Mouse (Mus musculus) liver, adult 2 months (tissue): ENCODE data around the gene 4930535I16Rik. TPM values are rescaled to one million over a fixed set of nuclear protein-coding genes. Genes with fewer than 3 reads are reported as not detected.
"Not testable (repeated sequence)": the region's sequence is repeated elsewhere in the genome, so short reads cannot be mapped to it uniquely, and the experiment has no call there.

ENCODE experiments used
- DNase-seq: peaks from one replicate; pipeline ENCODE4 v3.0.0-alpha.2; 2011; ENCODE audit warnings: low read depth, low spot score; ENCODE audit errors: extremely low read depth
- H3K27ac ChIP-seq: fragments of 200-500 bp; replicated peaks from 2 replicates; pipeline ENCODE4 v1.5.1; 2012; ENCODE audit warnings: low read depth, mild to moderate bottlenecking, control low read depth, inconsistent platforms, low read length; ENCODE audit not compliant: insufficient read depth
- H3K27me3 ChIP-seq: fragments of 200-500 bp; 2 replicates; pipeline ENCODE4 v1.6.1; 2012; ENCODE audit warnings: mild to moderate bottlenecking, moderate library complexity, low read length, inconsistent platforms; ENCODE audit not compliant: control insufficient read depth, insufficient read depth
- H3K36me3 ChIP-seq: fragments of 200-500 bp; 2 replicates; pipeline ENCODE4 v1.6.1; 2012; ENCODE audit warnings: low read length, inconsistent platforms; ENCODE audit not compliant: control insufficient read depth, insufficient read depth
- H3K4me1 ChIP-seq: fragments of 200-500 bp; 2 replicates; pipeline ENCODE4 v1.6.1; 2011; ENCODE audit warnings: low read length; ENCODE audit not compliant: control insufficient read depth, insufficient read depth
- H3K4me3 ChIP-seq: fragments of 200-500 bp; 2 replicates; pipeline ENCODE4 v1.5.1; 2011; ENCODE audit warnings: low read depth, mild to moderate bottlenecking, control low read depth, low read length, moderate library complexity; ENCODE audit not compliant: insufficient read depth
- H3K79me2 ChIP-seq: fragments of 200-500 bp; 2 replicates; pipeline ENCODE4 v1.6.1; 2012; ENCODE audit warnings: inconsistent platforms, mild to moderate bottlenecking, low read length, moderate library complexity; ENCODE audit not compliant: control insufficient read depth, insufficient read depth
- H3K9ac ChIP-seq: fragments of 200-500 bp; 2 replicates; pipeline ENCODE4 v1.6.1; 2012; ENCODE audit warnings: low read depth, mild to moderate bottlenecking, control low read depth, inconsistent platforms, low read length
- CTCF ChIP-seq: fragments of 200-500 bp; IDR thresholded peaks from 2 replicates; pipeline ENCODE4 v1.5.1; 2011; ENCODE audit warnings: low read depth, low read length, control low read depth
- POLR2A ChIP-seq: fragments of 200-500 bp; IDR thresholded peaks from 2 replicates; pipeline ENCODE4 v1.6.1; 2011; ENCODE audit warnings: low read length, control low read depth; ENCODE audit not compliant: insufficient read depth; ENCODE audit errors: extremely low read depth
- WGBS: fragments of 180-500 bp; shearing (Covaris S2); methylation state at CpG from one replicate; pipeline ENCODE4 v1.1.7; 2018; 5-methylcytosine and 5-hydroxymethylcytosine counted together
- polyA plus RNA-seq: library from polyadenylated mRNA; depleted of rRNA; stranded (reverse); fragments of >200 nt; gene quantifications from 2 replicates; pipeline ENCODE4 v1.2.3, GENCODE M21; 2012
- total RNA-seq: library from RNA; depleted of rRNA; stranded (reverse); fragments of >200 nt; gene quantifications from 2 replicates; pipeline ENCODE4 v1.2.3, GENCODE M21; 2014

4930535I16Rik gene
- total and polyA plus RNA-seq, 2 experiments, result 0.21 TPM; not detected in 1

DNA sequence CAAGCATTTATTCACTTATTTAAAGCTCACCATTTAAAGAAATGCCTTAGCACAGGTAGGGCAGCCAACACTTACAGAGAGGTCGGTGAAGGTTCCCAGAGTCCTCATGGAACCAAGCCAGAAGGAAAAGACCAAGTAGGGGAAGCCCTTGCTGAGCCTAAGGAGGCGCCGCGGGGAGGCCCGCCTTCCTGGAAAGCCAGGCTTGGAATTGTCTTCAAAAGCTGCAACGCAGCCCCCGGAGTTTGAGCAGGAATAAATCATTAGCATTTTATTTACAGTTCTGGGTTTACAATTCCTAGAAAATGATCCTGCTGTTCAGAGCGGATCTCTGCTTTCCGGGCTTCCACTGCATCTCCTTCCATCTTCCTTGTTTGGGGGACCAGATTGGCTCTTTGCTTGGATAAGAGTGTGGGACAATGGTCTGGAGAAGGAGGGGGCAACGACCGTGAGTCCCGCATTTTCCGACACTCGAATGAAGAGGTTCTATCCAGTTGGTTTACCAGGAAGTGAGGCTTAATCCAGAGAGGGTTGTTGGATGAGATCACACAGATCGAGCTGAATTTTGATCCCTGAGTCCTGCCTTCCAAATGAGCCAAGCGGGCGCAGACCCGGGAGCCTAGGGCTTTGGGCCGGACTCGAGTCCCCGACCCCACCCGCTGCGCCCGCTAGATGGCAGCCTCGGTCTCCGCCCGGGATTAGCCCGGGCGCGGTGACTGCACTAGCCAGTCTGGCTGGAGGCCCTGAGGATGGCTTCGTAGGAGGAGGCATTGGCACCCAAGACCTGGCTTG, 39.1 kb upstream of the 4930535I16Rik start:
- peak; percentile 80 for DNase-seq
- H3K27ac ChIP-seq, result no peak overlapping the region
- TF ChIP-seq CTCF, result peak; percentile 84
- no peak for TF ChIP-seq POLR2A
- H3K4me3 ChIP-seq, result no peak overlapping the region
- H3K4me1 ChIP-seq, result peaks cover 9% of the 10 kb centered on the region
- no peaks in the 10 kb centered on the region for H3K27me3 ChIP-seq
- H3K9ac ChIP-seq, result no peak overlapping the region
- WGBS, result 5% methylated on average over 31 of the region's 31 CpGs
- H3K79me2 ChIP-seq, result no peaks in the 10 kb centered on the region
- H3K36me3 ChIP-seq, result no peaks in the 10 kb centered on the region

DNA sequence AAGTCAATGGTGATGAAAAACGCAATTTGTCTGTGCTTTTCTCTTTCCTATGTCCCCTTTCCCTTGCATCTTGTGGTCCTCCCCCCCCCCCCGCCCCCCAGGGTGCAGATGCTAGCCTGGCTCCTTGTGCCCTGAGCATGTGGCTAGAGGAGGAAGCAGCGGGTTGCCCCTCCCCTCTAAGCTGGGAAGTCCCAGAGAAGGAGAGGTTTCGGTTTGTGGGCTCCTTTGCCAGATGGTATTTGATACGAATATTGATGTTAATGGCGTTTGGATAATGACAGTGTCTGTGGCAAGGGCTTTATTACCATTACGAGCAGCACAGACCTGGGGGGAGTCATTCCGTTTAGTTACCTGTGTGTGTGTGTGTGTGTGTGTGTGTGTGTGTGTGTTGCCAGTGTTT, 34.2 kb upstream of the 4930535I16Rik start:
- TF ChIP-seq POLR2A (no peak), CTCF (no peak)
- H3K79me2 ChIP-seq, result no peaks in the 10 kb centered on the region
- DNase-seq, result no peak
- no peak overlapping the region for H3K27ac ChIP-seq
- H3K9ac ChIP-seq, result no peak overlapping the region
- no peaks in the 10 kb centered on the region for H3K27me3 ChIP-seq
- no peak overlapping the region for H3K4me3 ChIP-seq
- no peaks in the 10 kb centered on the region for H3K36me3 ChIP-seq
- no peaks in the 10 kb centered on the region for H3K4me1 ChIP-seq
- 52% methylated on average over 8 of the region's 8 CpGs for WGBS

DNA sequence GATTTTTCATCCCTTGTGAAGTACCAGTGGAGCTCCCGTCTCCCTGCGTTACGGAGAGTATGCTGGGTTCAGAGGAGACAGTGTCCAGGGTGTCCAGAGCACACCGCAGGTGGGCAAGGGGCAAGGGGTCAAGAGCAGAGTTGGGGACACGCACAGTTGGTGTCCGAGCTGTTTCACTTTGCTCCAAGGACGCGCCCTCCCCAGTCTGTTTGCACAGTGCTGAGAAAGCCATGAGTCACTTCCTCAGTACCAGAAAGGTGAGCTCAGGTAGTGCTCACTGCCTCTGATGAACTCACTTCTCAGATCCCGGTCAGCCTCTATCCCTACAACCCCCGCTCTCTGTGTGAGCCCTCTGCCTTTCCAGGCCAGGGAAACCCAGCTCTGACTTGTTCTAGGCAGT, 31.8 kb upstream of the 4930535I16Rik start:
- TF ChIP-seq CTCF (no peak), POLR2A (no peak)
- WGBS, result 44% methylated on average over 10 of the region's 10 CpGs

DNA sequence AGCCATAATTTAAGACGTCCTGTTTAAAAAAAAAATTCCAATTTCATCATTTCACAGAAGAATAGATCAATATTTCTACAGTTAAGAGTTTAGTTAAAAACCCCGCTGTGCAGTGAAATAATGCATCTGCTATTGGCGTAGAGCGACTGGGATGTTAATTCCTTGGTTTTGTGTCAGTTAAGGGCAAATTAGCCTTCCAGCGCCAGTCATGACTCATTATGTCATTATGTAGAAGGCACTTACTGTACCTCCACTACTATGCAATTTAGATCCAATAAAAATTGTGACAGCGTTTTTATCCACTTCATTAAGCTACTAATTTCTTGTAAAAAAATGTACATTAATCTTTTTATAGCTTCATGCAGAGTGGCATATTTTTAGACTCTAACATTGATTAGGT, 31.1 kb upstream of the 4930535I16Rik start:
- Histone ChIP-seq H3K79me2 (no peaks in the 10 kb centered on the region), H3K9ac (no peak overlapping the region), H3K4me3 (no peak overlapping the region), H3K27ac (no peak overlapping the region), H3K36me3 (no peaks in the 10 kb centered on the region), H3K27me3 (no peaks in the 10 kb centered on the region), H3K4me1 (no peaks in the 10 kb centered on the region)
- 86% methylated on average over 6 of the region's 6 CpGs for WGBS
- TF ChIP-seq CTCF (no peak), POLR2A (no peak)
- DNase-seq, result no peak

More for the DNA sequence above, 31.8 kb upstream of the 4930535I16Rik start:
- Histone ChIP-seq H3K4me1 (no peaks in the 10 kb centered on the region), H3K4me3 (no peak overlapping the region), H3K27me3 (no peaks in the 10 kb centered on the region), H3K79me2 (no peaks in the 10 kb centered on the region), H3K36me3 (no peaks in the 10 kb centered on the region), H3K27ac (no peak overlapping the region), H3K9ac (no peak overlapping the region)
- no peak for DNase-seq

DNA sequence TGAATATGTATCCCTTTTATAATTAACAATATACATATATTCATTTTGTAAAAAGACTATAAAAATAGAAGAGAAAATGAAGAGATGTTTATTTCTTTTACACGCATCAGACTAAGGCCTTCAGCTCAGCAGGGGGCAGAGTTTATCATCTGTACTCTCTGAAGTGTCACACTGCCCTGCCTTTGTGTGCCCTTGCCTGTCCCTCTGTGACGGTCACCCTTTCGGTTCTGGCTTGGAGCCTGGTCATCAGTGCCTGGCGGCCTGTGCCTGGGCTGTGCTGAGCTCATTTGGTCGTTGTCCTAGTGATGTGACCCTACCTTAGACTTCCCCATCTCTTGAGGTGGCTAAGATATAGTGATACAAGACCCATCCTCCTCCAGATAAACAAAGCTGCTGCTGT, 29.3 kb upstream of the 4930535I16Rik start:
- Histone ChIP-seq H3K27ac (no peak overlapping the region), H3K9ac (no peak overlapping the region), H3K4me3 (no peak overlapping the region), H3K36me3 (no peaks in the 10 kb centered on the region), H3K79me2 (no peaks in the 10 kb centered on the region), H3K4me1 (no peaks in the 10 kb centered on the region), H3K27me3 (no peaks in the 10 kb centered on the region)
- no peak for DNase-seq
- TF ChIP-seq CTCF, result no peak
- TF ChIP-seq POLR2A, result no peak
- WGBS, result 21% methylated on average over 5 of the region's 5 CpGs

DNA sequence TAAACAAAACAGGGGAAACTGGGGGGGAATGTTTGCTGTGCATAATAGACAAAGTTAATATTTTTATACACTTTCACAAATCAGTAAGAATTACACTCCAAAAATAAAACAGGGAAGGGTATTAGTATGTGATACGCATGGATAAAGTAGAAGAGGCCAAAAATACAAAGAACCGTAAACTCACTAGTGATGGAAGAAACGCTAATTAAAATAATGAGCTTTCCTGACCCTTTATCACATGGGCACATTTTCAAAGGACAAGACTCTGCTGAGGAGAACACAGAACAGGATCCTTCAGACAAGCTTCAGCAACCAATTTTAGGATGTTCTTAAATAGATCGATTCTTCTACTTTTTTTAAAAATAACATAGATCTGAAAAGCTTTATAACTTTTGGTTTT, 28.9 kb upstream of the 4930535I16Rik start:
- no peak overlapping the region for H3K4me3 ChIP-seq
- no peak for TF ChIP-seq CTCF
- no peak for TF ChIP-seq POLR2A
- WGBS, result 78% methylated on average over 4 of the region's 4 CpGs
- H3K4me1 ChIP-seq, result no peaks in the 10 kb centered on the region
- H3K27me3 ChIP-seq, result no peaks in the 10 kb centered on the region
- DNase-seq, result no peak
- H3K36me3 ChIP-seq, result no peaks in the 10 kb centered on the region
- no peaks in the 10 kb centered on the region for H3K79me2 ChIP-seq
- no peak overlapping the region for H3K27ac ChIP-seq
- no peak overlapping the region for H3K9ac ChIP-seq

DNA sequence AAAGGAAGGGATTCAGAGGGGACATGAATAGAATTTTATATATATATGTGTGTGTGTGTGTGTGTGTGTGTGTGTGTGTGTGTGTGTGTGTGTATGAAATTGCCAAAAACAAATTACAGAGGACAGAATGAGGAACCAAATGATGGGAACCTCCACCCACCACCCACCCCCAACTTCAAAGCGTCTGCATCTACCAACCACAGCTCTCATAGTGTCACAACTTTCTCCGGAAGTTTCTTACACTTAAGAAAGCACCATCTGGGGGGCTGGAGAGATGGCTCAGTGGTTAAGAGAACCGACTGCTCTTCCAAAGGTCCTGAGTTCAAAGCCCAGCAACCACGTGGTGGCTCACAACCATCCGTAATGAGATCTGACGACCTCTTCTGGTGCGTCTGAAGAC, 23.1 kb upstream of the 4930535I16Rik start:
- H3K27me3 ChIP-seq, H3K79me2 ChIP-seq, H3K36me3 ChIP-seq, H3K4me3 ChIP-seq, H3K9ac ChIP-seq, H3K4me1 ChIP-seq, DNase-seq, H3K27ac ChIP-seq: not testable (repeated sequence)
- 75% methylated on average over 7 of the region's 7 CpGs for WGBS
